Comparison of ENCODE assay signal across 7 mouse cellular contexts in genomic region chr8:105413391-105413790, GRCm38 (mm10). TPM values are rescaled to one million over a fixed set of nuclear protein-coding genes. Genes with fewer than 3 reads are reported as not detected.
DNase-seq lines count a peak whose midpoint lies in the region; ATAC-seq and TF ChIP-seq lines count a peak whose summit lies in the region.

TSS of gene Kctd19 (minus strand) at chr8:105413502.
TSS of gene Lrrc36 (plus strand) at chr8:105413571.

- H3K9ac ChIP-seq in forebrain, postnatal 0 days, result no peak within 1 kb of the TSS
- 0 out of 2 replicates have a peak within 1 kb of the TSS, but pooled peaks have one; percentile 24 for H3K9ac ChIP-seq in hindbrain, embryonic 14.5 days
- no peak within 1 kb of the TSS; the same call in 1 of the 2 replicates for H3K9ac ChIP-seq in midbrain, embryonic 15.5 days

- peak; percentile 59 for ATAC-seq in forebrain, postnatal 0 days
- ATAC-seq in hindbrain, embryonic 14.5 days (ENCODE audit: low FRiP score), result 0 out of 2 replicates have a peak, but pooled peaks have one; percentile 51
- ATAC-seq in midbrain, embryonic 15.5 days (replicated peaks), result 0 out of 2 replicates have a peak, but pooled peaks have one; percentile 45

- WGBS in forebrain, postnatal 0 days, result 3% methylated on average over 34 of the region's 34 CpGs
- under 1% methylated on average over 34 of the region's 34 CpGs for WGBS in hindbrain, embryonic 14.5 days
- WGBS in midbrain, embryonic 15.5 days, result under 1% methylated on average over 34 of the region's 34 CpGs

- DNase-seq in adrenal gland, postnatal 10 days, result peak; percentile 80
- DNase-seq in cerebellum, adult 8-10 months, result peak; percentile 56
- no peak for DNase-seq in forebrain, postnatal 0 days
- peak; percentile 36 for DNase-seq in hindbrain, embryonic 14.5 days (ENCODE audit: low spot score)
- DNase-seq in liver, result peak; percentile 76
- peak; percentile 42 for DNase-seq in thymus, postnatal 0 days (ENCODE audit: low spot score)

- no peaks in the 10 kb centered on the region for H3K36me3 ChIP-seq in forebrain, postnatal 0 days (ENCODE audit: insufficient read depth)
- no peaks in the 10 kb centered on the region for H3K36me3 ChIP-seq in hindbrain, embryonic 14.5 days (replicated peaks; ENCODE audit: control insufficient read depth, insufficient read depth)
- H3K36me3 ChIP-seq in midbrain, embryonic 15.5 days (replicated peaks), result no peaks in the 10 kb centered on the region

- peaks cover 5% of the 10 kb centered on the region for H3K27me3 ChIP-seq in forebrain, postnatal 0 days (ENCODE audit: insufficient read depth, low read length)
- H3K27me3 ChIP-seq in hindbrain, embryonic 14.5 days (ENCODE audit: control insufficient read depth, insufficient read depth, low read length), result peaks cover 17% of the 10 kb centered on the region
- peaks cover 8% of the 10 kb centered on the region; the same call in 1 of the 2 replicates for H3K27me3 ChIP-seq in midbrain, embryonic 15.5 days (replicated peaks)

- H3K9me3 ChIP-seq in forebrain, postnatal 0 days (ENCODE audit: low read length), result no peaks in the 10 kb centered on the region
- H3K9me3 ChIP-seq in hindbrain, embryonic 14.5 days (ENCODE audit: control insufficient read depth, low read length), result no peaks in the 10 kb centered on the region
- no peaks in the 10 kb centered on the region for H3K9me3 ChIP-seq in midbrain, embryonic 15.5 days

- no peaks in the 10 kb centered on the region for H3K4me1 ChIP-seq in forebrain, postnatal 0 days (ENCODE audit: insufficient read depth)
- H3K4me1 ChIP-seq in hindbrain, embryonic 14.5 days (replicated peaks; ENCODE audit: control insufficient read depth, insufficient read depth, low read length), result peaks cover 7% of the 10 kb centered on the region; the same call in 1 of the 2 replicates
- H3K4me1 ChIP-seq in midbrain, embryonic 15.5 days, result peaks cover 11% of the 10 kb centered on the region

- H3K4me3 ChIP-seq in forebrain, postnatal 0 days (ENCODE audit: low read depth, low read length), result peak within 1 kb of the TSS; percentile 18
- H3K4me3 ChIP-seq in hindbrain, embryonic 14.5 days (replicated peaks; ENCODE audit: low read length), result peak within 1 kb of the TSS; percentile 29
- peak within 1 kb of the TSS; percentile 34 for H3K4me3 ChIP-seq in midbrain, embryonic 15.5 days

- H3K27ac ChIP-seq in forebrain, postnatal 0 days (ENCODE audit: low read depth, low read length), result no peak within 1 kb of the TSS
- H3K27ac ChIP-seq in hindbrain, embryonic 14.5 days, result no peak within 1 kb of the TSS
- H3K27ac ChIP-seq in midbrain, embryonic 15.5 days, result no peak within 1 kb of the TSS

- peak; percentile 31 for TF ChIP-seq CTCF in forebrain, postnatal 0 days (IDR thresholded peaks at IDR 0.05; ENCODE audit: low read depth)

- H3K4me2 ChIP-seq in forebrain, postnatal 0 days (ENCODE audit: low read depth), result peak within 1 kb of the TSS; percentile 44
- H3K4me2 ChIP-seq in hindbrain, embryonic 14.5 days (replicated peaks), result peak within 1 kb of the TSS; percentile 57
- peak within 1 kb of the TSS; percentile 64 for H3K4me2 ChIP-seq in midbrain, embryonic 15.5 days

RNA-seq across cellular contexts. Expression of gene Kctd19, which starts in this region (rescaled TPM):
- total RNA-seq in adrenal gland, postnatal 10 days (2021), result under 1 TPM; 0.15 to 0.33 TPM
- total RNA-seq in forebrain, postnatal 0 days (2014; rRNA removed), result 0.10 and 0.15 TPM in 2 replicates
- polyA plus RNA-seq in forebrain, postnatal 0 days (2015; fragmentation: Nextera tagmentation; extraction: Ambion mirVana), result 0.16 and 0.19 TPM in 2 replicates
- polyA plus RNA-seq in hindbrain, embryonic 14.5 days (2014; fragmentation: Nextera tagmentation; extraction: Ambion mirVana), result 0.10 TPM in 1 of 2 replicates, not detected in the other
- not detected in 2 replicates for polyA plus RNA-seq in midbrain, embryonic 15.5 days (2015; fragmentation: Nextera tagmentation; extraction: Ambion mirVana)
- 0.04 and 0.31 TPM in 2 replicates for polyA plus RNA-seq in thymus, postnatal 0 days (2015; fragmentation: Nextera tagmentation; extraction: Ambion mirVana)

RNA-seq across cellular contexts. Expression of gene Lrrc36, which starts in this region (rescaled TPM):
- 1 to 10 TPM; 3.3 to 3.8 TPM for total RNA-seq in adrenal gland, postnatal 10 days (2021)
- total RNA-seq in forebrain, postnatal 0 days (2014; rRNA removed), result 1.7 and 1.8 TPM in 2 replicates
- 0.40 and 1.1 TPM in 2 replicates for polyA plus RNA-seq in forebrain, postnatal 0 days (2015; fragmentation: Nextera tagmentation; extraction: Ambion mirVana)
- polyA plus RNA-seq in hindbrain, embryonic 14.5 days (2014; fragmentation: Nextera tagmentation; extraction: Ambion mirVana), result 0.44 and 0.78 TPM in 2 replicates
- 0.97 and 1.3 TPM in 2 replicates for polyA plus RNA-seq in midbrain, embryonic 15.5 days (2015; fragmentation: Nextera tagmentation; extraction: Ambion mirVana)
- 0.28 and 0.47 TPM in 2 replicates for polyA plus RNA-seq in thymus, postnatal 0 days (2015; fragmentation: Nextera tagmentation; extraction: Ambion mirVana)

Comparison
In these comparisons a context has a peak if more than half of its experiments do, and no peak if none do; other contexts are left out.
1. Peak in DNase-seq, ATAC-seq, H3K4me3 ChIP-seq, H3K9ac ChIP-seq and H3K4me2 ChIP-seq in hindbrain, embryonic 14.5 days; RNA of the genes that start here not detected or under 1 TPM.
2. Peak in DNase-seq in thymus, postnatal 0 days; RNA of the genes that start here not detected or under 1 TPM.